In the genomic region with DNA sequence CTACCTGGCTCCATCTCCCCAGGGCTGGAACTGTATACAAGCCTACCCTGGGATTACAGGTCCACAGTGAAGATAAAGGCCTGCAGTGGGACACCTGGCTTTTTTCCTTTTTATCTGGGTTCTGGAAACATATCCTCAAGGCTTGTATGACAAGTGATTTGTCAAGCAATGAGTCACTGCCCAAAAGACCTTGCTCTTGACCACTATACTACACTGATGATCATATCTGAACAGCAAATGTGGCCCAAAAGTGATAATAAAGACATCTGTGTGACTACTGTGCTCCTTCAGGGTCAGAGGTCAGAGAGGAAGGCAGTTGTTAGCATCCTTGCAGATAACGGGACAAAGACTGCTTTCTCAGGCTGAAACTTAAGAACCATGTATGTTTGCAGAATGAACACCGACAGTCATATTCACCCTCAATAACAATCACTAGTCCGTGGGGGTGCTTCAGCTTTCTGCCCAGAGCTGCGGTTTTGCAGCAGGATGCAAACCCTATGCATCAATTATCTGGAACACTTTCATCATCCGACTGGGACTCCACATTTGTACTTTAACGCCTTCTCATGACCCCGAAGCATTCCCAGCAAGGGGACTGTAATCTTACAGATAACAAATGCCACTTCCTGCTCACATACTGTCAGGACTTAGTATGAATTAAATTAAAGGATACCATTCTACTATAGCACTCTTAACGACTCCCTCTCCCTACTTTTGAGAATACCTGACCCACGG, we compare ENCODE assay signal across 13 mouse cellular contexts. TPM values are rescaled to one million over a fixed set of nuclear protein-coding genes. Genes with fewer than 3 reads are reported as not detected.
DNase-seq lines count a peak whose midpoint lies in the region; ATAC-seq and TF ChIP-seq lines count a peak whose summit lies in the region.
"Had no signal": no experiment of that assay in that cellular context is flagged by ENCODE, and none has a peak within 500 bp of the region (broad histone marks: within the 10 kb centered on the region; RNA-seq: fewer than 3 reads in every experiment).

No protein-coding gene starts in this region.

- no peaks in the 10 kb centered on the region for H3K36me3 ChIP-seq in heart, embryonic 16.5 days (ENCODE audit: control insufficient read depth, insufficient read depth)
- H3K36me3 ChIP-seq in lung, postnatal 0 days (ENCODE audit: insufficient read depth, low read length), result no peaks in the 10 kb centered on the region
- no peaks in the 10 kb centered on the region for H3K36me3 ChIP-seq in forebrain, embryonic 12.5 days (replicated peaks)
- H3K36me3 ChIP-seq in small intestine, adult 2 months (ENCODE audit: control insufficient read depth, insufficient read depth, low read length), result no peaks in the 10 kb centered on the region

- H3K4me2 ChIP-seq in heart, embryonic 16.5 days (ENCODE audit: low read depth, low read length), result peak overlapping the region; percentile 100
- H3K4me2 ChIP-seq in lung, postnatal 0 days (replicated peaks; ENCODE audit: low read depth, low read length), result peak overlapping the region; percentile 99
- peak overlapping the region; percentile 100; the same call in 1 of the 2 replicates for H3K4me2 ChIP-seq in forebrain, embryonic 12.5 days

- intact Hi-C loops in heart, postnatal 10 days (cut with DNase I), result no loop called here

- 37% methylated on average over 9 of the region's 9 CpGs for WGBS in heart, embryonic 16.5 days
- WGBS in lung, postnatal 0 days, result 24% methylated on average over 9 of the region's 9 CpGs
- 58% methylated on average over 9 of the region's 9 CpGs for WGBS in forebrain, embryonic 12.5 days
- WGBS in small intestine, adult 2 months, result 15% methylated on average over 9 of the region's 9 CpGs

- no peak overlapping the region for H3K27ac ChIP-seq in heart, embryonic 16.5 days (ENCODE audit: low read length)
- no peak overlapping the region for H3K27ac ChIP-seq in lung, postnatal 0 days (ENCODE audit: low read length)
- H3K27ac ChIP-seq in forebrain, embryonic 12.5 days, result no peak overlapping the region
- H3K27ac ChIP-seq in small intestine, adult 2 months (ENCODE audit: insufficient read depth, low read depth, low read length), result no peak overlapping the region

- H3K27me3 ChIP-seq in heart, embryonic 16.5 days (ENCODE audit: control insufficient read depth, insufficient read depth, low read length), result peaks cover 8% of the 10 kb centered on the region
- no peaks in the 10 kb centered on the region for H3K27me3 ChIP-seq in lung, postnatal 0 days (replicated peaks; ENCODE audit: insufficient read depth, low read length)
- peaks cover 39% of the 10 kb centered on the region for H3K27me3 ChIP-seq in forebrain, embryonic 12.5 days
- H3K27me3 ChIP-seq in small intestine, adult 2 months (ENCODE audit: control insufficient read depth, insufficient read depth, low read length), result no peaks in the 10 kb centered on the region

- TF ChIP-seq POLR2A in small intestine, adult 2 months (IDR thresholded peaks at IDR 0.05; ENCODE audit: low read depth, low read length), result no peak

- H3K4me3 ChIP-seq in heart, embryonic 16.5 days (ENCODE audit: low read length), result peak overlapping the region; percentile 82; the same call in 1 of the 2 replicates
- H3K4me3 ChIP-seq in lung, postnatal 0 days (ENCODE audit: low read depth, low read length), result no peak overlapping the region
- no peak overlapping the region for H3K4me3 ChIP-seq in forebrain, embryonic 12.5 days (replicated peaks)
- peak overlapping the region; percentile 91; the same call in 1 of the 2 replicates for H3K4me3 ChIP-seq in small intestine, adult 2 months (ENCODE audit: low read depth, low read length)
- H3K4me3 ChIP-seq: erythroblast, embryonic 14.5 days had no signal

- no peak for TF ChIP-seq EP300 in lung, postnatal 0 days (IDR thresholded peaks at IDR 0.05)

- no peak for TF ChIP-seq CTCF in lung, postnatal 0 days (IDR thresholded peaks at IDR 0.05)
- TF ChIP-seq CTCF in small intestine, adult 2 months (IDR thresholded peaks at IDR 0.05; ENCODE audit: extremely low read depth, insufficient read length, insufficient replicate concordance, low read depth, low read length), result no peak

- no peaks in the 10 kb centered on the region for H3K9me3 ChIP-seq in heart, embryonic 16.5 days (replicated peaks; ENCODE audit: control insufficient read depth, low read length)
- no peaks in the 10 kb centered on the region for H3K9me3 ChIP-seq in lung, postnatal 0 days (ENCODE audit: low read length)
- no peaks in the 10 kb centered on the region for H3K9me3 ChIP-seq in forebrain, embryonic 12.5 days

- DNase-seq in heart, postnatal 10 days, result no peak
- no peak for DNase-seq in lung, postnatal 0 days (ENCODE audit: low spot score)
- DNase-seq in lung, postnatal 36 days, result no peak
- no peak for DNase-seq in left cerebral cortex, adult 8-10 months (ENCODE audit: low spot score in 2 of 2)
- DNase-seq: adrenal gland, postnatal 10 days; cerebellum, adult 8-10 months; layer of hippocampus, postnatal 36 days had no signal

- no peak overlapping the region for H3K9ac ChIP-seq in heart, embryonic 16.5 days (ENCODE audit: low read length)
- no peak overlapping the region for H3K9ac ChIP-seq in lung, postnatal 0 days (replicated peaks; ENCODE audit: low read depth)
- no peak overlapping the region for H3K9ac ChIP-seq in forebrain, embryonic 12.5 days

- ATAC-seq in heart, embryonic 16.5 days (replicated peaks; ENCODE audit: extremely low read depth, insufficient read depth, low FRiP score), result no peak
- no peak for ATAC-seq in lung, postnatal 0 days
- ATAC-seq in forebrain, embryonic 12.5 days (ENCODE audit: low FRiP score), result no peak
- ATAC-seq in CD4-positive, CD25-positive, alpha-beta regulatory T cell, adult 4 months, result no peak

- H3K4me1 ChIP-seq in heart, embryonic 16.5 days (ENCODE audit: control insufficient read depth, insufficient read depth, low read length), result peaks cover 3% of the 10 kb centered on the region
- no peaks in the 10 kb centered on the region; the same call in 1 of the 2 replicates for H3K4me1 ChIP-seq in lung, postnatal 0 days (ENCODE audit: insufficient read depth, low read depth, low read length)
- H3K4me1 ChIP-seq in forebrain, embryonic 12.5 days, result peaks cover 17% of the 10 kb centered on the region
- peaks cover 7% of the 10 kb centered on the region for H3K4me1 ChIP-seq in small intestine, adult 2 months (ENCODE audit: control insufficient read depth, insufficient read depth, insufficient read length, low read length)

RNA-seq across cellular contexts. Expression of gene Usp43, which starts 1.6 kb away (rescaled TPM):
- polyA plus RNA-seq in heart, embryonic 16.5 days (2015; fragmentation: Nextera tagmentation; extraction: Ambion mirVana), result 0.88 and 1.2 TPM in 2 replicates
- 1 to 10 TPM; 6.4 to 8.1 TPM for total RNA-seq in heart, postnatal 10 days (2021)
- 2.7 and 3.0 TPM in 2 replicates for polyA plus RNA-seq in lung, postnatal 0 days (2015; fragmentation: Nextera tagmentation; extraction: Ambion mirVana)
- polyA plus RNA-seq in forebrain, embryonic 12.5 days (2016; fragmentation: Nextera tagmentation; extraction: Ambion mirVana), result 0.64 and 0.77 TPM in 2 replicates
- 7.8 and 17.3 TPM in 2 replicates for polyA plus RNA-seq in small intestine, adult 2 months (2012; rRNA removed)
- not detected for polyA plus RNA-seq in CD4-positive, CD25-positive, alpha-beta regulatory T cell, adult 4 months (2017; shearing (Covaris generic))
- total RNA-seq in left cerebral cortex, adult 8-10 months (2022), result 1 to 10 TPM; 3.0 to 4.6 (median 3.9) TPM
- total RNA-seq: MEL had no signal
- polyA plus RNA-seq: erythroblast, embryonic 14.5 days had no signal

RNA-seq across cellular contexts. Expression of gene Cfap52, which starts 45.1 kb away (rescaled TPM):
- polyA plus RNA-seq in heart, embryonic 16.5 days (2015; fragmentation: Nextera tagmentation; extraction: Ambion mirVana), result 0.45 and 1.8 TPM in 2 replicates
- total RNA-seq in heart, postnatal 10 days (2021), result not detected
- polyA plus RNA-seq in lung, postnatal 0 days (2015; fragmentation: Nextera tagmentation; extraction: Ambion mirVana), result 9.8 and 12.4 TPM in 2 replicates
- polyA plus RNA-seq in forebrain, embryonic 12.5 days (2016; fragmentation: Nextera tagmentation; extraction: Ambion mirVana), result 1.4 and 1.9 TPM in 2 replicates
- polyA plus RNA-seq in small intestine, adult 2 months (2012; rRNA removed), result 0.29 TPM in 1 of 2 replicates, not detected in the other
- polyA plus RNA-seq in CD4-positive, CD25-positive, alpha-beta regulatory T cell, adult 4 months (2017; shearing (Covaris generic)), result not detected
- 1 to 10 TPM; 4.9 to 8.6 (median 5.8) TPM for total RNA-seq in left cerebral cortex, adult 8-10 months (2022)
- total RNA-seq: MEL had no signal
- polyA plus RNA-seq: erythroblast, embryonic 14.5 days had no signal

RNA-seq across cellular contexts. Expression of gene Stx8, which starts 45.6 kb away (rescaled TPM):
- 52.3 and 58.7 TPM in 2 replicates for polyA plus RNA-seq in heart, embryonic 16.5 days (2015; fragmentation: Nextera tagmentation; extraction: Ambion mirVana)
- 10 to 100 TPM; 30.1 to 31.8 TPM for total RNA-seq in heart, postnatal 10 days (2021)
- 72.5 and 77.6 TPM in 2 replicates for polyA plus RNA-seq in lung, postnatal 0 days (2015; fragmentation: Nextera tagmentation; extraction: Ambion mirVana)
- 60.3 and 69.7 TPM in 2 replicates for polyA plus RNA-seq in forebrain, embryonic 12.5 days (2016; fragmentation: Nextera tagmentation; extraction: Ambion mirVana)
- polyA plus RNA-seq in small intestine, adult 2 months (2012; rRNA removed), result 1.2 and 2.4 TPM in 2 replicates
- polyA plus RNA-seq in CD4-positive, CD25-positive, alpha-beta regulatory T cell, adult 4 months (2017; shearing (Covaris generic)), result 10 to 100 TPM; 51.2 to 57.7 TPM
- 10 to 100 TPM; 27.4 to 41.6 (median 32.4) TPM for total RNA-seq in left cerebral cortex, adult 8-10 months (2022)

Comparison
In these comparisons a context has a peak if more than half of its experiments do, and no peak if none do; other contexts are left out.
1. H3K4me3 ChIP-seq: peak in heart, embryonic 16.5 days (single experiment) and small intestine, adult 2 months (single experiment); none in lung, postnatal 0 days (single experiment) and forebrain, embryonic 12.5 days (single experiment).
2. RNA of gene Stx8, which starts 45.6 kb away (polyA plus RNA-seq): 72.5 to 77.6 TPM in lung, postnatal 0 days, 60.3 to 69.7 TPM in forebrain, embryonic 12.5 days, 52.3 to 58.7 TPM in heart, embryonic 16.5 days and 51.2 to 57.7 TPM in CD4-positive, CD25-positive, alpha-beta regulatory T cell, adult 4 months; 1.2 to 2.4 TPM in small intestine, adult 2 months; every median in the first group is over 10 times any median in the second.
3. Peak in every context shown above with its lines, with median percentiles within 50 percentile points of each other: H3K4me2 ChIP-seq.